Mouse (Mus musculus): Measurements from ENCODE around the gene Smyd3.

- no peak for TF ChIP-seq CTCF (IDR thresholded peaks at IDR 0.05; ENCODE audit: low read depth, low read length)
- TF ChIP-seq POLR2A (IDR thresholded peaks at IDR 0.05; ENCODE audit: borderline replicate concordance, low read depth, low read length): no peak
These were observed 399.2 kb downstream of the Smyd3 start for GRCm38 (mm10) chr1:179118673-179119072.

All from bone marrow macrophage, adult 2 months (primary cell).